Mouse (Mus musculus) embryonic fibroblast, embryonic 13.5 days (primary cell): Measurements from ENCODE around the gene Fgf10.

Experiments
- CTCF ChIP-seq: IDR thresholded peaks from 2 replicates; pipeline ENCODE4 v1.5.1; 2011; ENCODE audit warnings: mild to moderate bottlenecking, control low read depth, low read length, moderate library complexity, borderline replicate concordance; ENCODE audit not compliant: insufficient read depth
- POLR2A ChIP-seq: IDR thresholded peaks from 2 replicates; pipeline ENCODE4 v1.6.1; 2011; ENCODE audit warnings: low read depth, mild to moderate bottlenecking, control low read depth, low read length, moderate library complexity

- TF ChIP-seq POLR2A (no peak), CTCF (no peak)
Measured at GRCm38 (mm10) chr13:118661664-118662063, 7.9 kb upstream of the Fgf10 start.
